Mouse (Mus musculus): Measurements from ENCODE around the gene Stx17.

Gene Stx17

DNA sequence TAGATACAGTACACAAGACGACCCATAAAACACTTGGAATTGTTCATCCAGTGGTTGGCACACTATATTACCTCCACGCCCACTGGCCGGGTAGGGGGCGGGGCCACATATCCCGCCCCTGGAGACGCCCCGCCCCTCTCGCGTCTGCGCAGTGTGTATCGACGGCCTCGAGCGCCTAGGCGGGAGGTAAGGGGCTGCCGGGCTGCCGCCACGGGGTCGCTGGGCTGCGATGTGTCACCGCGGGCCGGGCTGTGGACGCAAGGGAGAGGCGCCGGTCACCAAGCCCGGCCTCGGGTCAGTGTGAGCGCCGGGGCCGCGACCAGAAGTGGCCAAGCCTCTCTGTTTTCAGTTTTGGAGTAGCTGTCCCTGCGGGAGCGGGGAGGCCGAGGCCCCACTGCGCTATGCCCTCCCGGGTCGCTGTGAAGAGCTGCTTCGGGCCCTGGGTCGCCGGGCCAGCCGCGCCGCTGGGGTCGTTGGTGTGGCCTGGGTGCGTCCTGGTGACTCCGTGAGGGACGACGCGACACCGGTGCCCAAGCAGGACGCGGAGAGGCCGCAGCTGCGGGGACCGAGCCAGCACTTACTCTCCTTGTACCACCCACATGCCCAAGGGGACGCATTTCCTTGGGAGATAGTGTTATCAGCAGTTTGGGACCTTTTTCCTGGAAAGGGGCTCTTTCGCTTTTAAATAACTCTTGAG lies at the start of gene Stx17:
TSS of gene Stx17 (plus strand) at position 143 of the 697 bp plus-strand sequence.
- DNase-seq = peak; percentile 93

- peak; percentile 8 for DNase-seq
Measured at GRCm38 (mm10) chr4:48076693-48077471, 47.8 kb upstream of the Stx17 start.

GRCm38 (mm10) chr4:48078213-48078612 lies 46.5 kb upstream of the Stx17 start:
- no peak for DNase-seq

DNA sequence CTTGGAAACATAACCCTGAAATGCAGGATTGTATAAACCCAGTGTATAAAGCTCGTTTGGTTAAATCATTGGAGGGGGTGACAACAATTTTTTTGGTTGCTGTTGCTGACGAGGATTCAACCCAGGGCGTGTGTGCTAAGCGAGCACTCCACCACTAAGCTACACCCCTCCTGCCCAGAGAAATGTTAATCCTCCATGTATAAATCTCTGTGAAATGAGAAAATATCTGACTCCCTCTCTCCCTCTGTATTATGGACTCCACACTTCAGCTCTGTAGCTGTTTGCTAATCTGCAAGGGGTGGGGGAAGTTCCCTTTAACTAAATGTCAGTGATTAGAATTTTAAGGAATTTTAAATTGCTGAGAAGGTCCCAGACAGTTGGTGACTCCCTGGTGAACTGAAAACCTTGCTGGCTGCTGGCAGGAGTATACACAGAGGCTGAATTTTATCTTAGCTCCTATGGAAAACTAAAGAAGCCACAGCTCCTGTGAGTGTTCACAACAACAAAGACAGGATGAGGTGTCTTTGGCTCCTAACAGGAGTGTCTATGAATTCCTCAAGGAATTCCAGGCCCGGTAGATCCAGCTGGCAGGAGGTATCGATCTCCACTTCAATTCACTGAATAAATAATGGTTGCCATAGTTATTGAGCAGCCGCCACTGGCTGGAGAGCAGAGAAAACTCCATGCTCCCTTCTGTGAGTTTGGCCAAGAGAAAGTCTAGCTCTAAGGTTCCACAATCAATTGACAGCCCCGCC lies 45.3 kb upstream of the Stx17 start:
- no peak for DNase-seq

GRCm38 (mm10) chr4:48083452-48083851 lies 41.3 kb upstream of the Stx17 start:
- no peak for DNase-seq

- no peak for DNase-seq
Measured at GRCm38 (mm10) chr4:48086609-48087008, 38.1 kb upstream of the Stx17 start.

DNA sequence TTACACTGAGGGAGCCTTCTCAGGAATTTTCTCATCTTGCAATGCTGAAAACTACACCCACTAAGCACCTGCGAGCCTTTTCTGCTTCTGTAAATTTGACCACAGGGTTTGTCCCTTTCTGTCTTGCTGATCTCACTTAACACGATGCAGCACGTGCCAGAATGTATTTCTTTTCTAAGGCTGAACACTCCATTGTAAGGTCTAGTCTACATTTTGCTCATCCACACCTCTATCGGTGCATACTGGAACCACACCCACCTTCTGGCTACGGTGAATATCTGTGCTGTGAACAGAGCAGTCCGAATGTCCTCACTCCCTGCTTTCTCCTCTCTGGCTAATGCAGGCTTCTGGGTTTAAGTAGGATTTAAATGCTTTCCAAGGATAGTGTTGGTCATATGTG lies 37.2 kb upstream of the Stx17 start:
- DNase-seq = no peak

- no peak for DNase-seq
Measured at GRCm38 (mm10) chr4:48093221-48093620, 31.5 kb upstream of the Stx17 start.

DNA sequence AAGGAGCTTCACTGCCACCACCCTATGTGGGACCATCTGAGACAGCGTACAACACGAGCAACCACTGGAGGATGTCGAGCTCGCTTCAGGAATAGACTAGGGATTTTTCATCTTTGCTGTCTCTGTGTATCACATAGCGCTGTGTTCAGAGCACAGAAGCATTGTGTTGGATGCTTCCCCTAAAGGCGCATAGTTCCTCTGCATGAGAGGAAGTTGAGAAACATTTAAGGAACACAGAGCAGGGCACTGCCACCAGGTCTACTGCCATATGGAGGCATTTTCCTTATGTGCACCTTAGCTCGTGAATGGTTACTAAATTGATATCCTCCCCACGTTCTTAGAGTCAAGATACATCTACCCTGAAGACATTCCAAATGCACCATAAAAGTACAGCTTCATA lies 24.5 kb upstream of the Stx17 start:
- DNase-seq = no peak

- no peak for DNase-seq
Measured at GRCm38 (mm10) chr4:48101981-48102380, 22.7 kb upstream of the Stx17 start.

DNA sequence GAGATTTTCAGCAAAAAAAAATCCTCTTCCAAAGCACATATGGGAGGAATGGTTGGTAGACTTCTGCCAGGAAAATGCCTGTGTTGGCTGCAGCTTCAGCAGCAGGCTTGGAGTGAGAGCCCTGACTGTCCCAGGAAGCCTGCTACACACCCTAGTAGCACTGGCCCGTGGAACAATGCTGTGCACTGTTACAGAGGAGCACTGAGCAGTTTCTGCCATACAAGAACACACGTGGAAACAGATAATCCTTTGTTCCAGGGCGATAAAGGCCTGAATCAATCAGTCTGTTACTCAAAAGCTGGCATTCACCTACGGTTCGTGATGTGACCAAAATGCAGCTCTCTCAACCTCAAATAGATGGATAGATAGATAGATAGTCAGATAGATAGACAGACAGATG lies 19.3 kb upstream of the Stx17 start:
- DNase-seq = no peak

DNA sequence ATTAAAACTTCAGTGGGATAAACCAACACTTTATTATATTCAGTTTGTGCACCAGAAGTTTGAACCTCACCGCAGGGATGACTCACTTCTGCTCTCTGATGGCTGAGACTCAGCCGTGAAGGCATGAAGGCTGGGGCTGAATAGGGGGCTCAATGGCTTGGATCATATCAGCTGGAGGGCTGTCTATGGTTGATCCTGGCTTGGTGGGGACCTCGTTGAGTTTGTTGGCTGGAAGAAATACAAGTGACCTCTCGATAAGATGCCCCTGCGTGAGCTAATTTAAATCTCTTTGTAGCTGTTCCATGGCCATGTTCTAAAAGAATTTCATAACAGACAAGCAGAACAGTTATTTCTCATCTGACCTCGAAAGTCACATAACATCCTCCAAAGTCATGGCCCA lies 17.6 kb upstream of the Stx17 start:
- no peak for DNase-seq

DNA sequence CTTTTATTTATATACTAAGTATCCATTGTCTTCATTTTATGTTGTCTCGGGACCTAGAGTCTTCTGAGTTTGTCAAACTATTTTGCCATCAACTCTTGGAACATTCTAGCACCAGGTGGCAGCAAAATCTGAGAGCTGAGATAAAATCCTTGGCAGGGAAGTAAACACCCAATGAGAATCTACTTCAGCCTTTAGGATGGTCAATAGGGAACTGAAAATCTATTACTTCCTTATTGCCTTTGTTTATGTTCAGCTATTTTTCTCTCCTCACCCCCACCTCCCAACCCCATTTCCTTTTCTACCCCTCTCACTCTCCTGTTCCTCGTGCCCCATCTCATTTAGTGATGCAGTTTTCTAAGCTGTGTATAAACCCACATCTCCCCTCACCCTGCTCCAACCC lies 16.1 kb upstream of the Stx17 start:
- DNase-seq = no peak

DNA sequence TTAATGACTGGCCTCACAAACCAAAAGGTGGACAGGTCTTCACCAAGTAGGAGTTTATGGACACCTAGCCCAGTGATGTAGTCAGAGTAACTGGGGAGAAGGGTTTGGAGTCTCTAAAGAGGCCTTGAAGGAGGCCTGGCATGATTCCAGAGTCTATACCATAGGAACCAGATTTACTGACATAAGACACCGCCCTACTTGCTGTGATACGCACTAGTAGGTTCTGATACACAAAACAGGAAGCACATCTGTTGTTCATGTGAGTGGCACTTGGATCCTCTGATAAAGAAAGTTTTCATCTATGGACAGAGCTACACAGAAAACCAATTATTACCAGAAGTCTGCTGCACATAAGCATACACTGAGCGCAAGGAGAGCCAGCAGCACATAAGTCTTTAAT lies 14.4 kb upstream of the Stx17 start:
- no peak for DNase-seq

DNA sequence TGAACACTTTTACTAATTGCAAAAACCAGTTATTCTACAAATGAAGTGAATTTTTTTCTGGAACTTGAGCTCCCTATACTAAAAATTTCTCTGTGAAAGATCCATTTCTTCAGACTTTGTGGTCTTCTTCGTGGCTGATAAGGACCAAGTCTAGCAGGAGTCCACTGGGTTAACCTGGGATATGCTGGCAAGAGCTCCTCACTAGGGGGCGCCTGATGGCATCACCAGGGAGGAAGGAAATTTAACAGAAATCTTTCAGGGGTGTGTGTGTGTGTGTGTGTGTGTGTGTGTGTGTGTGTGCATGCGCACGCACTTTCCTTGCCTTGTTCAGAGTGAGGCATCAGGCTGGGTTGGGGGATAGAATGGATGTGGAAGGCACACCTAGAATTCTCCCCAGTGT lies 8.5 kb upstream of the Stx17 start:
- peak; percentile 43 for DNase-seq

DNA sequence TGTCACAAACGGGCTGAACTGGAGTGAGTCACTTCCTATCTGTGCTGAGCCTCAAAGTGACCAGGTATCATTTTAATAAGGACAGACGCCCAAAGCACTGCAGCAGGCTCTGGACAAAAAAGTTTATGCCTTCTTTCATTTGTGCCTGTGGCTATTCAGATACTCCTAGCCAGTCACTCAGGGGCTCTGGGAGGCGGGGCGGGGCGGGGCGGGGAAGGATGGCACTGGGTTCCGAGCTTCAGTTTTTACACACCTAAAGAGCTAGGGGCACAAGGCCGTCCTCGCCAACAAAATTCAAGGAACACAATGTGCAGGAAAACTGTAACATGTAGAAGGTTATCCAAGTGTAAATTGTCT lies 321 bp upstream of the Stx17 start:
- no peak for DNase-seq

DNA sequence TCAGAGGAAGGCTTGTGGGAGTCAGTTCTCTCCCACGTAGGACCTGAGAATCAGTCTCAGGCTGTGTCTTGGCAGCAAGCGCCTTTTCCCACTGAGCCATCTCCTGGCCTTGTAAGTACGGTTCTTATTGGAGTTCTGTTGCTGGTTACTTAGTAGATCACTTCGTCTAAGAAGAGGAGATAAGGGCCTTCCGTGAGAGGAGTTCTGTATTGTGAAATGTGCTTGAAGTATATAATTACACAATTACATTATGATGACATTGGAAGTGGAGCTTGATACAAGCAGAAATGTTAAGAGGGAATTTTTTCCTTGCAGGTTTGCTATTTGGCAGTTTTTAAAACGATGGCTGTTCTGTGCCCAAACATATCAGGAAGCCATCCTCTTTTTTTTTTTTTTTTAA lies 5.6 kb downstream of the Stx17 start:
- no peak for DNase-seq

DNA sequence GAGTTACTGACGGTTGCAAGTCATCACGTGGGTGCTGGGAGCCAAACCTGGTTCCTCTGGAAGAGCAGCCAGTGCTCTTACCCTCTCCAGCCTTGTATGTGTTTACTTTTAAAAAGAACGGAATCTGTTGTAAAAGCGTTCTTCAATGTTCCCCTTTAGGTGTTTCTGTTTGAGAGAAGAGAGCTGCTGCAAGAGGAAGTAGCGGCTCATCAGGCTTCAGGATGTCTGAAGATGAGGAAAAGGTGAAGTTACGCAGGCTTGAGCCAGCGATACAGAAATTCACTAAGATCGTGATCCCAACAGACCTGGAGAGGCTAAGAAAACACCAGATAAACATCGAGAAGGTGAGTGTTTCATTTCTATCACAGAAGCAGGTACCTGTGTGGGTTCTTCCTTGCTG lies 6.9 kb downstream of the Stx17 start:
- DNase-seq = no peak

GRCm38 (mm10) chr4:48132721-48133120 lies 8.0 kb downstream of the Stx17 start:
- DNase-seq = no peak

GRCm38 (mm10) chr4:48149492-48149891 lies 24.8 kb downstream of the Stx17 start:
- DNase-seq = no peak

DNA sequence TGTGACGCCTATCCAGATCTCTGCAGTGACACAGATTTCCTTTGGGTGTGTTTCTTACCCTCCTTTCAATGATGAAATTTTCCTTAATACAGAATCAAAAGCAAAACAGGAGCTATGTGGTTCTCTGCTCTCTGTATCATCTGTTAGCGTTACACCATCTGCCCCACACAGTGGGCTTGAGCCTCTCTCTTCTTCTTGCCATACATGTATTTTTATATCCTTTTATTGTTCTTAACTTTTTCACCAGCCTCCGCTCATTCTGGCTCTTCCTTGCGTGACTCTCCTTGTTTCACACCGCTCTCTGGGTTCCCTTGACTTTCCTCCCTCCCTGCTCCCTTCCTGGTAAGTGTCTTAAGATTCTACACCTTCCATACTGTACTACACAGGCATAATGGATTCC lies 28.5 kb downstream of the Stx17 start:
- DNase-seq = no peak

DNA sequence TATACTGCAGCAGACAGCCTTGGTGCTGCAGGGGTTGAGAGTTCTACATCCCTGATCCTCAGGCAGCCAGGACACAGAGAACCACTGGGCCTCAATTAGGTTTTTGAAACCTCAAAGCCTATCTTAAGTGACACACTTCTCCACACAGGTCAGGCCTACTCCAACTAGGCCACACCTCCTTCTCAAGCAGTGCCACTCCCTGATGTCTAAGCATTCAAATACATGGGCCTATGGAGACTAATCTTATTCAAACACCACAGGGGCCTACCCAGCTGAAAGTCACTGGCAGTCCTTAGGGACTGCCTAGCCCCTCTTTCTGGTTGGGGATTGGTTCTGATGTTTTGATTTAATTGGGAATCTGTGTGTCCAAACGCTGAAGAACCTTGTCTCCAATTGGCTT lies 31.1 kb downstream of the Stx17 start:
- DNase-seq = no peak

DNA sequence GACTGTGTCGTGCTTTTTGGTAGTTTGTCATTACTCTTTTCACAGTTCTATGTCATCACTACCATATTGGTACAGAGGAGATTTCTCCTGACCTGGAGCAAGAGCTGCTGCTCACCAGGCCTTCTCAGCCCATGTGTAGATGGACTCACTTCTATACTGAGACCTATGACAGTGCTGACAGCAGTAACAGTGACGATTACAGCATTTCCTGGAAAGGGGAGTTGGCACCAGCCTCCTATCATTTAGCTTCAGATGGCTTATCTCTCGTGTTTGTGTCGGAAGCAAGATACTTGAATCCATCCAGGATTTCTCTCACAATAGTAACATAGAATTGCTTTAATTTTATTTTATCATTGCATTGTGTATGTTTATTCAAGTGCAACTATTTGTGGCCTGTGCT lies 35.7 kb downstream of the Stx17 start:
- DNase-seq = no peak

DNA sequence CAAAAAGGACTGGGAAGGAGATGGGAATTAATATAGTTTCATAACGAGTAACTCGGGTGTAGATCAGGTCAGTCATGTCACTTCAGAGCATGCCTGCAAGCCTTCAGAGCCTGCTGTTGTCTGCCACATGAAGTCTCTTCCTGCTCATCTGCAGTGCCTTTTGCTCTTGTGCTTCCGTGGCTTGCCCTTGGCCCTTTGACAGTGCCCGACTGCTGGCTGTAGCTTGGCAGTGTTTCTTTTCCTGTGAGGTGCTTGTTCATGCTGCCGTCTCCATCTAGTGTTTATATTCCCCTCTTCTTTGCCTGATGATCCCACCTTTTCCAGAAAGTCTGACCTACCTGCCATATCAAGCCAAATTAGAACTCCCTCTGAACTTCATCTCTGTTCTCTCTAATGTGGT lies 39.1 kb downstream of the Stx17 start:
- DNase-seq = no peak

All from kidney, adult 18-20 months (tissue).